Mouse (Mus musculus): ENCODE results near the gene Foxk2. TPM values are rescaled to one million over a fixed set of nuclear protein-coding genes. Genes with fewer than 3 reads are reported as not detected.

Foxk2 gene
- 9.9 and 10.0 TPM in 2 replicates for polyA plus RNA-seq (2012; rRNA removed)
- 3.1 and 4.2 TPM in 2 replicates for polyA plus RNA-seq (2014; fragmentation: Nextera tagmentation; extraction: Ambion mirVana)

DNA sequence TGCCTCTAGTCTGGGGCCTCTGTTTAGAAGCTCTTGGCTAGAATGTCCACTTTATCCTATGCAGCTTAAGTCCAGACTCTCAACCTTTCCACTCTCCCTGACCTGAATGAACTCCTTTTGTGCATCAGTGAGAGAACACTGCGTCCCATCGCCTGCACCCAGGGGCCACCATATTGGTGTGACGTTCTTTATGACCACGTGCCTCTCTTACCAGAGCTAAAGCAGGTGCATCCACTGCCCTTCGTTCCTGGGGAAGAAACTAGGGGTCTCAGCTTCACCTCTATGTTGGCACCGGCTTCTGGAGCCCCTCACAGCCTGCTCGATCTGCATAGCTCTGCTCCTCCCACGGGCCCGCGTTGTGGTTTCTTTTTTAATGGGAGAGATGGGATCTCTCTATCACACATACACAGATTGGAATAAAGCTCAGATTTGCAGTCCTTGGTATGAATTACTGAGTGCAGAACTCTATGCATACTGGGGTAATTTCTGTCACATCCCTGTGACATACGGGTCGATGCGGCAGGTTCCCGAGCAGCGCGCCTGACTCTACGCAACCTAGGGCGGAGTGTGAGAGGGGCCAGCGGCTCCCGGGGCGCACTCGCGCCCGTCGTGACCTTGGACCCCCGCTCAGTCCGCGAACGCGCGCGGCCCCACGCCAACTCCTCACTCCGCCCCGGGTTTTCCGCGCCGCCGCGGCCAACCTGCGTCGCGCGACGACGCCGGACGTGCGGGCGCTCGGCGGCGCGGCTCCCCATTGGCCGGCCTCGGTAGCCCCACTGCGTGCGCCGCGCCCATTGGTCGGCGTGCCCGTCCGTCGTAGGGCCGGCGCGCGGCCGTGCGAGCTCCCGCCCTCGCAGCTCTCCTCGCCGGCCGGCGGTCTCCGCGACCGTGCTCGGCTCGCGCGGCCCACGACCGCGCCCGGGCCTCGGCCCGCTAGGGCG lies at the start of gene Foxk2:
TSS of gene Foxk2 (plus strand) at position 831 of the 941 bp plus-strand sequence.
- H3K4me3 ChIP-seq (ENCODE audit: insufficient read depth in 1 of 2, low read depth in 2 of 2, low read length in 2 of 2), result peak within 1 kb of the TSS; percentile 99 to 100
- no peaks in the 10 kb centered on the region for H3K27me3 ChIP-seq (ENCODE audit: control insufficient read depth, insufficient read depth, low read length)
- DNase-seq (ENCODE audit: low read depth in 3 of 3, low spot score in 3 of 3) (peak; percentile 80 to 83 (median 82)), ATAC-seq (ENCODE audit: insufficient read depth) (peak; percentile 97)
- peak within 1 kb of the TSS; percentile 97 for H3K9ac ChIP-seq (replicated peaks)
- no peaks in the 10 kb centered on the region for H3K9me3 ChIP-seq (ENCODE audit: control insufficient read depth, low read length)
- WGBS (ENCODE audit: insufficient replicate concordance), result under 1% methylated on average over 91 of the region's 91 CpGs
- peaks cover 42% of the 10 kb centered on the region for H3K36me3 ChIP-seq (replicated peaks; ENCODE audit: control insufficient read depth, insufficient read depth, low read depth)
- peaks cover 4 to 17% of the 10 kb centered on the region in 2 experiments for H3K4me1 ChIP-seq (replicated peaks; ENCODE audit: control insufficient read depth in 2 of 2, insufficient read depth in 2 of 2, low read length in 1 of 2)
- H3K27ac ChIP-seq, result peak within 1 kb of the TSS; percentile 65
- no peak for TF ChIP-seq CTCF (IDR thresholded peaks at IDR 0.05; ENCODE audit: low read depth)
- no peak for TF ChIP-seq EP300 (IDR thresholded peaks at IDR 0.05; ENCODE audit: low read depth)
- H3K4me2 ChIP-seq (ENCODE audit: low read depth), result peak within 1 kb of the TSS; percentile 87

DNA sequence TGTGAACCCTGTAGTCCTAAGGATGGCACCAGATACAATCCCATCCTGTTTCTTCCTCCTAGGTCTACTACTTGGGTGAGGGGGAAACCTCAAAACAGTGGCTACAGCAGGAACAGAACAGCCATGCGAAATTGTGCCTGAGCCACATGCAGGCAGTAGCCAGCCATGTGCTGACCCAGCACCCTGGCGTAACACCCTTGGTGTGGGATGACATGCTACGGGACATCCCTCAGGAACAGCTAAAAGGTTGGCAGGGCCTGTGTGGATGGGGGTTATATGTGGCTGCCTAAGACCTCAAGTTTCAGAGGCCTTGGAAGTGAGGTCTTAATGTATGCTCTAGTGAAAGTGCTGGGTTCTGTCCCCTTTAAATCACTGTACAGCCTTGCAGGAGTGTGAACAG lies 43.0 kb upstream of the Foxk2 start:
- Histone ChIP-seq H3K4me3 (ENCODE audit: insufficient read depth in 1 of 2, low read depth in 2 of 2, low read length in 2 of 2) (no peak overlapping the region), H3K4me2 (ENCODE audit: low read depth) (no peak overlapping the region), H3K36me3 (replicated peaks; ENCODE audit: control insufficient read depth, insufficient read depth, low read depth) (peaks cover 2% of the 10 kb centered on the region), H3K9ac (replicated peaks) (no peak overlapping the region), H3K27ac (no peak overlapping the region), H3K27me3 (ENCODE audit: control insufficient read depth, insufficient read depth, low read length) (no peaks in the 10 kb centered on the region), H3K4me1 (replicated peaks; ENCODE audit: control insufficient read depth in 2 of 2, insufficient read depth in 2 of 2, low read length in 1 of 2) (no peaks in the 10 kb centered on the region), H3K9me3 (ENCODE audit: control insufficient read depth, low read length) (no peaks in the 10 kb centered on the region)
- no peak for TF ChIP-seq EP300 (IDR thresholded peaks at IDR 0.05; ENCODE audit: low read depth)
- TF ChIP-seq CTCF (IDR thresholded peaks at IDR 0.05; ENCODE audit: low read depth), result no peak
- ATAC-seq (ENCODE audit: insufficient read depth) (no peak), DNase-seq (ENCODE audit: low read depth in 3 of 3, low spot score in 3 of 3) (no peak)
- WGBS (ENCODE audit: insufficient replicate concordance), result 68% methylated on average over 3 of the region's 3 CpGs

DNA sequence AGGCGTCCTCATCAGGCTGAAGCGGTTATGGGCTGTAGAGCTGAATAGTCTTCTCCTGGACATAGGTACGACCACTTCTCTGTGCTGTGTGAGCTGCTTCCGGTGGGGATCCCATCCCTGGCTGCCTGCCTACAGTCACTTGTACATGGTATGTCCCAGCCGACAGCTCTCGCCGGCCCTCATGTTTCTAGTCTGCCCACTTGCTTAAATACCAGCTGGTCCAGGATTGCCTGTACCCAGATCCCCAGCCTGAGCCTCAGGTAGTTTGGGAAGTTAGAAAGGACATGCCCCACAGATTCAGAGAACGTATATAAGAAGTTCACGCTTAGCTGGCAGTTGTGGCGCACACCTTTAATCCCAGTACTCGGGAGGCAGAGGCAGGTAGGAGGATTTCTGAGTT lies 40.0 kb upstream of the Foxk2 start:
- Histone ChIP-seq H3K9me3 (ENCODE audit: control insufficient read depth, low read length) (no peaks in the 10 kb centered on the region), H3K4me1 (replicated peaks; ENCODE audit: control insufficient read depth in 2 of 2, insufficient read depth in 2 of 2, low read length in 1 of 2) (no peaks in the 10 kb centered on the region), H3K36me3 (replicated peaks; ENCODE audit: control insufficient read depth, insufficient read depth, low read depth) (peaks cover 30% of the 10 kb centered on the region), H3K9ac (replicated peaks) (no peak overlapping the region), H3K4me3 (ENCODE audit: insufficient read depth in 1 of 2, low read depth in 2 of 2, low read length in 2 of 2) (no peak overlapping the region), H3K27me3 (ENCODE audit: control insufficient read depth, insufficient read depth, low read length) (no peaks in the 10 kb centered on the region), H3K27ac (no peak overlapping the region), H3K4me2 (ENCODE audit: low read depth) (no peak overlapping the region)
- TF ChIP-seq EP300 (IDR thresholded peaks at IDR 0.05; ENCODE audit: low read depth) (no peak), CTCF (IDR thresholded peaks at IDR 0.05; ENCODE audit: low read depth) (no peak)
- no peak for ATAC-seq (ENCODE audit: insufficient read depth)
- 82% methylated on average over 11 of the region's 11 CpGs for WGBS (ENCODE audit: insufficient replicate concordance)
- no peak for DNase-seq (ENCODE audit: low read depth in 3 of 3, low spot score in 3 of 3)

DNA sequence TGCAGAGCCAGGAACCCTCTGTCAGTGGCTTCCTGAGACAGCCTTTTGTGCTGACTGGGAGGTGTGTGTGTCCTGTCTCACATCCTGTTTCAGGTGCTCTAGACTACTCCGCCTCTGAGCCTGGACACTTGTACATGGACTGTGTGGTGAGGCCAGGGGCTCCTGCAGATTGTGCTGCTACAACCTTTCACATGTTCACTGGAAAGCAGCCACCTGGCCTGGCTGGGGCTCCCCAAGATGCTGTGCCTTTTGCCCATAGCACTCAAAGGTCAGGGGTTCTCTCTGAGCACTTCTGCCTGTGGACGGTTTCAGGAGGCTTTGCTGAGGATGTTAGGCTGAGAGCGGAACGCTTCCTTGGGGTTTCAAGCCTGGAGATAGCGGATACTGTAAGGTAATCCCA lies 39.0 kb upstream of the Foxk2 start:
- no peak for TF ChIP-seq CTCF (IDR thresholded peaks at IDR 0.05; ENCODE audit: low read depth)
- TF ChIP-seq EP300 (IDR thresholded peaks at IDR 0.05; ENCODE audit: low read depth), result no peak
- Histone ChIP-seq H3K4me1 (replicated peaks; ENCODE audit: control insufficient read depth in 2 of 2, insufficient read depth in 2 of 2, low read length in 1 of 2) (no peaks in the 10 kb centered on the region), H3K4me2 (ENCODE audit: low read depth) (no peak overlapping the region), H3K9me3 (ENCODE audit: control insufficient read depth, low read length) (no peaks in the 10 kb centered on the region), H3K4me3 (ENCODE audit: insufficient read depth in 1 of 2, low read depth in 2 of 2, low read length in 2 of 2) (no peak overlapping the region), H3K36me3 (replicated peaks; ENCODE audit: control insufficient read depth, insufficient read depth, low read depth) (peaks cover 40% of the 10 kb centered on the region), H3K27me3 (ENCODE audit: control insufficient read depth, insufficient read depth, low read length) (no peaks in the 10 kb centered on the region), H3K9ac (replicated peaks) (no peak overlapping the region), H3K27ac (no peak overlapping the region)
- ATAC-seq (ENCODE audit: insufficient read depth), result no peak
- WGBS (ENCODE audit: insufficient replicate concordance), result 89% methylated on average over 5 of the region's 5 CpGs
- DNase-seq (ENCODE audit: low read depth in 3 of 3, low spot score in 3 of 3), result no peak

DNA sequence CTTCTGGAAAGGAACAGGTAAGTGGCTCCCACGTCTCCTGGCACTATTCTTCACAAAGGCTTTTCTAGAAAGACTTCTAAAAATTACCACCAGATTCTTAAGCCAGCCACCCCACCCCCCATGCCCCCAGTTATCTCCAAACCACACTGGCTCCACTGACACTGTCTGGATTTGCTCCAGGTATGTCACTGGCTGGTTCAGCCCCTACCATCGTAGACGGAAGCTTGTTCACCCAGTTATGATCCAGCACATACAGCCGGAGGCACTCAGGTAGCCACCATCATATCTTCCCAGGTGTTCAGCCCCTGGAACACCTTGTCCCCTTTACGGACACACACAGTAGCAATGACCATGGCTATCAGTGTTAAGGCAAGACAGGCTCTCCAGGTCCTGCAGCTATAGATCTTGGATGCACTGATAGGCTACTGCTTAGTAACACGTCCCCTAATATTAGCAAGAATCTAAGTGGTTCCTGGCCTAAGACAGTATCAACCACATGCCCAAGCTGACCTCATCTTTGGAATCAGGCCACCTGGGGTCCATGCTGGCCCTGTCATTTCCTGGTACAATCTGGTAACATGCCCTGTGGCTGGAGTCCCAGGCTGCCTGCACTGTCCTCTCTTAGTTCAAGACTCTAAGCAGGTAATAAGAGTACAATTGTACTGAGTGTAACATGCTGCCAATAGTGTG lies 38.3 kb upstream of the Foxk2 start:
- Histone ChIP-seq H3K4me3 (ENCODE audit: insufficient read depth in 1 of 2, low read depth in 2 of 2, low read length in 2 of 2) (no peak overlapping the region), H3K27me3 (ENCODE audit: control insufficient read depth, insufficient read depth, low read length) (no peaks in the 10 kb centered on the region), H3K27ac (no peak overlapping the region), H3K9ac (replicated peaks) (no peak overlapping the region), H3K36me3 (replicated peaks; ENCODE audit: control insufficient read depth, insufficient read depth, low read depth) (peaks cover 44% of the 10 kb centered on the region), H3K4me2 (ENCODE audit: low read depth) (no peak overlapping the region), H3K4me1 (replicated peaks; ENCODE audit: control insufficient read depth in 2 of 2, insufficient read depth in 2 of 2, low read length in 1 of 2) (no peaks in the 10 kb centered on the region), H3K9me3 (ENCODE audit: control insufficient read depth, low read length) (no peaks in the 10 kb centered on the region)
- TF ChIP-seq CTCF (IDR thresholded peaks at IDR 0.05; ENCODE audit: low read depth), result no peak
- TF ChIP-seq EP300 (IDR thresholded peaks at IDR 0.05; ENCODE audit: low read depth), result no peak
- DNase-seq (ENCODE audit: low read depth in 3 of 3, low spot score in 3 of 3), result no peak
- no peak for ATAC-seq (ENCODE audit: insufficient read depth)
- 69% methylated on average over 6 of the region's 6 CpGs for WGBS (ENCODE audit: insufficient replicate concordance)
